Mouse (Mus musculus) testis, postnatal 14 days (tissue): ENCODE measurements around the gene Rps27l.
A peak's percentile ranks its signal among the peaks of the same experiment; 100 is the strongest.
"Not testable (repeated sequence)": the region's sequence is repeated elsewhere in the genome, so short reads cannot be mapped to it uniquely, and the experiment has no call there.

Source experiments
- DNase-seq: peaks from one replicate; pipeline ENCODE4 v3.0.0; 2021; ENCODE audit warnings: low spot score

Rps27l gene

GRCm38 (mm10) chr9:66945647-66946641 lies at the start of gene Rps27l:
Rps27l (plus strand) TSS chr9:66946086.
- peak; percentile 94 for DNase-seq

DNA sequence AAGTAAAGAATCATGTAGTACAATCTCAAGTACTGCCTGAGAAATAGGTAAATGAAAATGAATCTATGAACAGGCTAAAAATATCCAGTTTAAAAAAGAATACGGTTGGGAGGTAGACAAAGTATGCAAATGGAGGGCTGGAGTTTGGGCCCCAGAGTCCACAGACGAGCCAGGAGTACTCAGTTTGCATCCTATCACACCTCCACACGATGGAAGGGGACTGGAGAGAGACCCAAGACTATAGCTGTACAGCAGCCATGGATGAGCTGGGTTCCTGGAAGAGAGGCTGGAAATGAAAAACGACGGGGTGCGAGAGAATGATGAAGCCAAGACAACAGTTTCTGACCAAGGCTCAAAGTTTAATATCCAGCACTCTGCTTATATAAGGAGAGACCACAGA lies 48.9 kb upstream of the Rps27l start:
- no peak for DNase-seq

DNA sequence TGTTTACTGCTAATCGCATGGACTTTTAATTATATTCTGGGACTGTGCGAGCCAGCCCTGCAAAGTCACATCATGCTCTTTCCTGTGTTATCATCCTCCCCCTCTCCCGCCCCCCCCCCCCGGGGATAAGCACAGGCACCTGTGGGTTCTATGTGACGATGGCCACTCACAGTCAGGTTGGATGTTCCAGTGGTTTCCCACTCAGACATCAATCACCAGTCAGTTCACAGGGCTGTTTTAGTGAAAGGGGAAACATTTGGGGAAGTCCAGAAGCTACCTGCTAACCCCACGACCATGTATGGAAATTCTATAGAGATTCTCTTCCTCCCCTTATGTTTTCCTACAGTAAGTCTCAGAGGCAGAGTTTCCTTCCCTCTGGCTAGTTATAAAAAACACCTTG lies 48.0 kb upstream of the Rps27l start:
- no peak for DNase-seq

GRCm38 (mm10) chr9:66899072-66899471 lies 46.8 kb upstream of the Rps27l start:
- DNase-seq: no peak

GRCm38 (mm10) chr9:66899526-66899925 lies 46.4 kb upstream of the Rps27l start:
- DNase-seq: no peak

GRCm38 (mm10) chr9:66905990-66906389 lies 39.9 kb upstream of the Rps27l start:
- no peak for DNase-seq

- no peak for DNase-seq
Observed at GRCm38 (mm10) chr9:66907126-66907525, 38.8 kb upstream of the Rps27l start.

DNA sequence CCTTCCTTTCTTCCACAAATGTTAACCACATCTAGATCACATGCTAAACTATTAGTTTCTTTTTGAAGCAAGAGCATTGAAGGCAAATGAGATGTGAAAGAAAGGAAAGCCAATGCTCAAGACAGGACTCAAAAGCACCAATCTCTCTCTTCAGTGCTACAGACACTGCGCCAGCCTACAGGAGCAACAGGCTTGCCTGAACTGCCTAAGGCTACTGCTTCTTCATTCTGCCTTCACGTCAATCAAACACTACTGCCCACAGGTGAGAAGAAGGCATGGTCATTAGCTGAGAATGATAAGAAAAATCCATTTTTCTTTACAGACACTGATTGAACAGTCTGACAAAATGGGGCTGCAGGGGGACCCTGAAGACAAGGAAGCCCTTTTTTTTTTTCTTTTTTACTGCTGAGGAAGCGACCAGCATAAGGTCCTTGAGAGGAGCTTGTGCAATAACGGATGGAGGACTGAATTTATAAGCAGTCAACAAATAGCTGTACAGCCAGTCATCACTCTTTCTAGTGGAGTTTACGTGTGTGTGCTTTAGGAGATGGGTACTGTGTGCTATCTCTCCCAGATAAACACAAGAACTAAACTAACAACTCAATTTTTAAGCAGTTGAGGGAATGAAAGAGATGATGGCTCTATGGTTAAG lies 38.0 kb upstream of the Rps27l start:
- no peak for DNase-seq

- no peak for DNase-seq
Observed at GRCm38 (mm10) chr9:66909922-66910321, 36.0 kb upstream of the Rps27l start.

DNA sequence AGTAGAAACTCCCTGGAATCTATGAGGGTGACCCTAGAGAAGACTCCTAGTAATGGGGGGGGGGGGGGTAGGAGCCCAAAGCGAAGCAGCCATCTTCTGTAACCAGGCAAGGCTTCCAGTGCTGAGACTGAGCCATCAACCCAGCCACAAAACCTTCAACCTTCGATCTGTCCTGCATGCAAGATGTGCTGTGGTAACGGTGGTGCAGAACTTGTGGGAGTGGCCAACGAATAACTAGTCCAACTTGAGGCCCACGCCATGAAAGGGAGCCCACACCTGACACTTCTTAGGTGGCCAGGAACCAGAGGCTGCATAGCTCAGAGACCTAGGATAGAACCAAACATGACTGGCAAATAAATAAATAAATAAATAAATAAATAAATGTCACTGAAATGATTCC lies 35.2 kb upstream of the Rps27l start:
- no peak for DNase-seq

GRCm38 (mm10) chr9:66912304-66912703 lies 33.6 kb upstream of the Rps27l start:
- DNase-seq: no peak

GRCm38 (mm10) chr9:66913254-66913934 lies 32.5 kb upstream of the Rps27l start:
- not testable (repeated sequence) for DNase-seq

DNA sequence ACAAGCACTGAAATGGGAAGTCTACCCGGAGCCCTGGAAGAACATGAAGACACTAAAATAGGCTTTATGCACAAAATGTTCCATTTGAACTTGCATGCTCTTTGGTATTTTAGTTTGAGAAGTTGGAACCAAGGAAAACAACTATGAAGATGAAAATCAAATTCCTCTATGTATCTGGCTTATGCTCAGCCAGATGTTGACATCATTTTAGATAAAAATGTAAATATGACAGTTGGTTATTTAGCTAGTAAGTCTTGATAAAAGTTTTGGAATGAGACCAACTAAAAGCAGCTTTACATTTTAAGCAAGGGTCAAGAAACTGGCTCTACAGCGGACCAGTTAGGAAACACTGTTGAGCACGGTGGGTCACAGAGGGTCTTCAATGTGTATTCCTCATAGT lies 31.3 kb upstream of the Rps27l start:
- no peak for DNase-seq

- no peak for DNase-seq
Observed at GRCm38 (mm10) chr9:66915401-66915800, 30.5 kb upstream of the Rps27l start.

DNA sequence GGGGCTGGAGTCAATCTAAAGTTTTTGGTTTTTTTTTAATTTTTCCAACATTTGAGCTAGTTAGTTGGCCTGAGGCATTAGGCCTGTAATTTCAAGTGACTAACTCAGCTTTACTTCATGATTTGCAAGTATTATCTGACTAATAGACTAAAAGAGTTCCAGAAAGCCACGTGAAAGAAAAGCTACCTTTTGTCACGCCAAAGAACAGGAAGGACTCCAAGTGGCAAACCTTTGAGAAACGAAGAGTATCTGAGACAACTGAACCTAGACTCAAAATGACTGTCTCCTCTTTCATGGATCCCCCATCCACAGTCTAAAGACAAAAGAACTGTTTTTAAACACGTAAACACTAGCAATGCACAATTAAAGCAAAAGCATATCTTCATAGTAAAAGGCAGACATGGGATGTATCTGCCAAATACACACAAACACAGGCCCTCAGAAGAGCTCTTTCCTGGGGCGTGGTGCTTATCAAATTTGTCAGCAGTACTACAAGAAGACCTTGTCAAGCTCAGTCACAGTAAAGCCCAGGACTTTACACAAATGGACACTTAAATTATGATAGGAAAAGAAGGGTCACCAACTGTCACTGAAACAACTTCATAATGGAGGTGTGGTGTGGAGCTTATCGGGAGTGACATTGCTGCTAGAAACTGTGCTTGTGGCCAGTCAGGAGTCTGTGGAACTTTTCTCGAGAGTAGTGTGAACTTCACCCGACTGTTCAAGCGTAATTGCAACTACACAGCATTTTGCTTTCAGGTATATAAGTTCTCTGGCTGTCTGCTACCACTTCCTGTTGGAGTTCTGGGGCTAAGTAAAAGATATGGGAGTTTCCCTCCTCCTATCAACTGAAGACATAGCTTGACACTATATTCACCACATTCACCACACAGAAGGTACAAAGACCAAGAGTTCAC lies 29.8 kb upstream of the Rps27l start:
- DNase-seq: no peak

DNA sequence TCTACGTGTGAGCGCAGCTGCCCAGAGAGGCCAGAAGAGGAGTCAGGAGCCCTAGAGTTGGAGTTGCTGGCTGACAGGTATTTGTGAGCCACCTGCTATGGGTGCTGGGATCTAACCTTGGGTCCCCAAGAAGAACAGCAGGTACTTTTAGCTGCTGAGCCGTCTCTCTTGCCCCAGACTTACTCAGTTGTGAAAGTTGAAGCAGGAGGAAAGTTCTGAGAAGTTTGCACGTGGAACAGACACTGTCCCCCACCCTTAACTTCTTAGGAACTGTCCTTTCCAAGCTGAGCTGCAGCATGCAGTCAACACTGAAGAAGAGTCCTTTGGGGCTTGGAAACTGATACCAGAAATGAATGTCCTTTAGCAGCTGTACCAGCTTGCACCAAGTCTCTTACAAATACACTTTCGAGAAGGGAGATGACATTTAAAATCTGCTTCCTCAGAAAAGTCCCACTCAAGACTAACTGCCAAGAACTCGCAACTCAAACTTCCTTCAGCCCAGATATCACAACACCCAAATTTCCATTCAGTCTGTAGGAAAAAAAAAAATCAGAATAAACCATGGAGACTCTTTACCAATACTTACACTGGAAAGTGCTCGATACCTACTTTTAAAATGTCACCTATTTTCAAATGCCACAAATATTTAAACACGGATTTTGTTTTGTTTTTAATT lies 28.5 kb upstream of the Rps27l start:
- no peak for DNase-seq

- no peak for DNase-seq
Observed at GRCm38 (mm10) chr9:66917892-66918255, 28.0 kb upstream of the Rps27l start.

DNA sequence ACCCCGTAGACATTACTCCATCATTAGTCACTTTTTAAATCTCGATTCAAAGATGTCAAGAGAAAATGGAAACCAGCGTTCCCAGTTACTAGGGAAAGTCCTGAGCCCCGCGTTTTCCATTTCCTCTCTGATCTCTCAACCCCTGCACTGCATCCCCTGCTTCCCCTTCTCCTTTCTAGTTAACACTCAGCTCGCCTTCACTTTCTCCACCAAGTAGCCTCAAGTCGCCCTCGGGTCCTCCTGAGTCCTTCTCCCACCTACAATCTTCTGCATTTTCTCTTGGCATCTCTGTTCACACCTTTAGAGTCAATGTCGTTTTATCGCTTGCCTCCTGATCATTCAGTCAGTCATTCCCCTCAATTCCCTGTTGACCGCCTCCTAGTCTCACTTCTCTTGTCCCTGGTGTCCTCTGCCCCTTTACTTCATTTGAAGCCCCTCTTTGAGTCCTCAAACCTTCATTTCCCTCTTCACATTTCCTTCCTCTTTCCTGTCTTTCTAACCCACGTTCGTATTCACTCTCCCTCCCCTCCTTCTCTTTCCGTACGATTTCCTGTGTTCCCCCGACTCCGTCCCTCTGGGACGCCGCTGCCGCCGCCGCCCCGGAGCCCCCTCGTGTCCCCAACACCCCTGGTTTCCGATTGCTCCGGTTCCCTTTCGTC lies 27.1 kb upstream of the Rps27l start:
- no peak for DNase-seq

- peak; percentile 98 for DNase-seq
Observed at GRCm38 (mm10) chr9:66919382-66919971, 26.4 kb upstream of the Rps27l start, which contains the start of gene Rab8b. Rab8b (minus strand) TSS chr9:66919687.

- peak; percentile 14 for DNase-seq
Observed at GRCm38 (mm10) chr9:66919981-66920380, 25.9 kb upstream of the Rps27l start.
